Mouse (Mus musculus) CH12.LX (cell line): ENCODE data around the gene Anpep. TPM values are rescaled to one million over a fixed set of nuclear protein-coding genes. Genes with fewer than 3 reads are reported as not detected.

Source experiments
- DNase-seq: peaks from one replicate; pipeline ENCODE4 v3.0.0-alpha.2; 2013; ENCODE audit errors: extremely low read depth
- H3K27ac ChIP-seq: 2 replicates; pipeline ENCODE4 v1.5.1; 2012; ENCODE audit warnings: low read depth, mild to moderate bottlenecking, control low read depth, moderate library complexity; ENCODE audit not compliant: insufficient read depth
- H3K27me3 ChIP-seq: replicated peaks from 2 replicates; pipeline ENCODE3; 2012; ENCODE audit warnings: inconsistent platforms
- H3K36me3 ChIP-seq, 2 experiments: replicated peaks in 1 of 2; 2 replicates each; pipeline versions ENCODE3 to v1.6.1; 2012; ENCODE audit warnings: inconsistent platforms in 1 of 2, low read length in 1 of 2, mild to moderate bottlenecking in 1 of 2, mixed read lengths in 1 of 2, moderate library complexity in 1 of 2; ENCODE audit not compliant: control insufficient read depth in 1 of 2, insufficient read depth in 1 of 2
- H3K4me1 ChIP-seq, 2 experiments: 2 replicates each; pipeline ENCODE4 v1.6.1; 2012; ENCODE audit warnings: inconsistent platforms in 1 of 2, moderate library complexity in 1 of 2; ENCODE audit not compliant: insufficient read depth in 2 of 2, control insufficient read depth in 1 of 2
- H3K4me2 ChIP-seq: 2 replicates; pipeline ENCODE4 v1.6.1; 2012; ENCODE audit warnings: low read depth, mild to moderate bottlenecking, control low read depth; ENCODE audit not compliant: poor library complexity, insufficient read depth, severe bottlenecking
- H3K4me3 ChIP-seq, 3 experiments: fragments of 150-350 bp in 1 of 3; sonication (generic) in 1 of 3; replicated peaks in 1 of 3; 2 replicates each; pipeline versions ENCODE3 to v1.5.1; 2011 to 2012; ENCODE audit warnings: low read depth in 2 of 3, low read length in 2 of 3, mild to moderate bottlenecking in 2 of 3, moderate library complexity in 2 of 3, control low read depth in 1 of 3, improper control_type of control experiment in 1 of 3, inconsistent platforms in 1 of 3, mixed read lengths in 1 of 3; ENCODE audit not compliant: poor library complexity in 1 of 3
- H3K79me2 ChIP-seq: replicated peaks from 2 replicates; pipeline ENCODE4 v1.6.1; 2012; ENCODE audit warnings: mild to moderate bottlenecking, moderate library complexity; ENCODE audit not compliant: control insufficient read depth, poor library complexity, insufficient read depth, severe bottlenecking; ENCODE audit errors: extremely low read depth
- H3K9ac ChIP-seq: 2 replicates; pipeline ENCODE4 v1.6.1; 2012; ENCODE audit warnings: low read depth, mild to moderate bottlenecking, control low read depth, moderate library complexity; ENCODE audit not compliant: insufficient read depth
- H3K9me3 ChIP-seq: replicated peaks from 2 replicates; pipeline ENCODE3; 2012; ENCODE audit warnings: low read length, inconsistent platforms, mixed read lengths
- CHD1 ChIP-seq: IDR thresholded peaks from 2 replicates; pipeline ENCODE4 v1.6.1; 2012; ENCODE audit warnings: low read depth, low read length, improper control_type of control experiment, inconsistent platforms
- CHD2 ChIP-seq: IDR thresholded peaks from 2 replicates; pipeline ENCODE4 v1.6.1; 2011; ENCODE audit warnings: low read length, improper control_type of control experiment
- CTCF ChIP-seq, 2 experiments: IDR thresholded peaks in 1 of 2; conservative IDR thresholded peaks in 1 of 2; 2 replicates each; pipeline ENCODE4 v1.5.1; 2011 to 2012; ENCODE audit warnings: low read depth in 2 of 2, low read length in 2 of 2, improper control_type of control experiment in 1 of 2, inconsistent platforms in 1 of 2, mild to moderate bottlenecking in 1 of 2, moderate library complexity in 1 of 2
- E2F4 ChIP-seq: IDR thresholded peaks from 2 replicates; pipeline ENCODE4 v1.6.1; 2011; ENCODE audit warnings: low read depth, low read length, improper control_type of control experiment; ENCODE audit not compliant: insufficient replicate concordance
- ELF1 ChIP-seq: IDR thresholded peaks from 2 replicates; pipeline ENCODE4 v1.6.1; 2014; ENCODE audit warnings: low read depth, mild to moderate bottlenecking, inconsistent platforms, low read length, improper control_type of control experiment
- ETS1 ChIP-seq: conservative IDR thresholded peaks from 2 replicates; pipeline ENCODE4 v1.6.1; 2012; ENCODE audit warnings: low read depth, mild to moderate bottlenecking, inconsistent platforms, low read length, improper control_type of control experiment, moderate library complexity
- GABPA ChIP-seq: IDR thresholded peaks from 2 replicates; pipeline ENCODE4 v1.6.1; 2012; ENCODE audit warnings: low read depth, low read length, improper control_type of control experiment, inconsistent platforms; ENCODE audit not compliant: insufficient replicate concordance
- HCFC1 ChIP-seq: IDR thresholded peaks from 2 replicates; pipeline ENCODE4 v1.6.1; 2012; ENCODE audit warnings: low read depth, mild to moderate bottlenecking, inconsistent platforms, low read length, improper control_type of control experiment
- IRF4 ChIP-seq: IDR thresholded peaks from 2 replicates; pipeline ENCODE4 v1.6.1; 2014; ENCODE audit warnings: low read depth, mild to moderate bottlenecking, inconsistent platforms, low read length, improper control_type of control experiment
- JUN ChIP-seq: IDR thresholded peaks from 2 replicates; pipeline ENCODE4 v1.6.1; 2011; ENCODE audit warnings: low read depth, mild to moderate bottlenecking, low read length, improper control_type of control experiment, moderate library complexity; ENCODE audit not compliant: insufficient read depth
- JUND ChIP-seq: conservative IDR thresholded peaks from 2 replicates; pipeline ENCODE4 v1.6.1; 2011; ENCODE audit warnings: low read depth, low read length, improper control_type of control experiment
- KAT2A ChIP-seq: IDR thresholded peaks from 2 replicates; pipeline ENCODE4 v1.6.1; 2012; ENCODE audit warnings: low read length, improper control_type of control experiment, inconsistent platforms; ENCODE audit not compliant: insufficient replicate concordance
- MAX ChIP-seq: IDR thresholded peaks from 2 replicates; pipeline ENCODE4 v1.6.1; 2011; ENCODE audit warnings: low read length, improper control_type of control experiment
- MAZ ChIP-seq: IDR thresholded peaks from 2 replicates; pipeline ENCODE4 v1.6.1; 2012; ENCODE audit warnings: low read depth, mild to moderate bottlenecking, inconsistent platforms, low read length, improper control_type of control experiment, moderate library complexity
- MEF2A ChIP-seq: IDR thresholded peaks from 2 replicates; pipeline ENCODE4 v1.6.1; 2014; ENCODE audit warnings: low read depth, mild to moderate bottlenecking, inconsistent platforms, low read length, improper control_type of control experiment, borderline replicate concordance
- MXI1 ChIP-seq: IDR thresholded peaks from 2 replicates; pipeline ENCODE4 v1.6.1; 2011; ENCODE audit warnings: mild to moderate bottlenecking, low read depth, low read length, improper control_type of control experiment
- MYC ChIP-seq: IDR thresholded peaks from 2 replicates; pipeline ENCODE4 v1.6.1; 2011; ENCODE audit warnings: low read depth, mild to moderate bottlenecking, improper control_type of control experiment, low read length
- NELFE ChIP-seq: IDR thresholded peaks from 2 replicates; pipeline ENCODE4 v1.6.1; 2011; ENCODE audit warnings: low read depth, low read length, improper control_type of control experiment
- POLR2A ChIP-seq: IDR thresholded peaks from 2 replicates; pipeline ENCODE4 v1.6.1; 2011; ENCODE audit warnings: low read depth, mild to moderate bottlenecking, improper control_type of control experiment, low read length
- RAD21 ChIP-seq: IDR thresholded peaks from 2 replicates; pipeline ENCODE4 v1.6.1; 2011; ENCODE audit warnings: low read depth, mild to moderate bottlenecking, low read length, improper control_type of control experiment, moderate library complexity
- SIN3A ChIP-seq: IDR thresholded peaks from 2 replicates; pipeline ENCODE4 v1.6.1; 2012; ENCODE audit warnings: low read length, improper control_type of control experiment, inconsistent platforms
- SMC3 ChIP-seq: IDR thresholded peaks from 2 replicates; pipeline ENCODE4 v1.6.1; 2011; ENCODE audit warnings: low read depth, low read length, improper control_type of control experiment
- TCF12 ChIP-seq: IDR thresholded peaks from 2 replicates; pipeline ENCODE4 v1.6.1; 2014; ENCODE audit warnings: low read depth, mild to moderate bottlenecking, inconsistent platforms, low read length, improper control_type of control experiment
- UBTF ChIP-seq: IDR thresholded peaks from 2 replicates; pipeline ENCODE4 v1.6.1; 2012; ENCODE audit warnings: low read depth, mild to moderate bottlenecking, inconsistent platforms, low read length, improper control_type of control experiment, moderate library complexity
- USF1 ChIP-seq: IDR thresholded peaks from 2 replicates; pipeline ENCODE4 v1.6.1; 2014; ENCODE audit warnings: low read depth, mild to moderate bottlenecking, inconsistent platforms, low read length, improper control_type of control experiment
- ZC3H11A ChIP-seq: IDR thresholded peaks from 2 replicates; pipeline ENCODE4 v1.6.1; 2012; ENCODE audit warnings: low read depth, mild to moderate bottlenecking, inconsistent platforms, low read length, improper control_type of control experiment
- ZKSCAN1 ChIP-seq: IDR thresholded peaks from 2 replicates; pipeline ENCODE4 v1.6.1; 2012; ENCODE audit warnings: low read depth, inconsistent platforms, low read length, improper control_type of control experiment, borderline replicate concordance
- ZMIZ1 ChIP-seq: IDR thresholded peaks from 2 replicates; pipeline ENCODE4 v1.6.1; 2012; ENCODE audit warnings: low read depth, mild to moderate bottlenecking, inconsistent platforms, low read length, improper control_type of control experiment
- dilution Hi-C: fragments of 300-500 bp; cut with MboI; formaldehyde crosslinking; loops from 2 replicates; pipeline ENCODE4 v1.14.3; 2020; ENCODE audit warnings: low sequenced_read_pairs; ENCODE audit not compliant: extremely low pct_unique_long_range_greater_than_20kb, extremely low pct_ligation_motif_present
- in situ Hi-C: fragments of 300-500 bp; cut with MboI; formaldehyde crosslinking; loops from 3 replicates; pipeline ENCODE4 v1.14.3; 2019; ENCODE audit warnings: low sequenced_read_pairs, low pct_ligation_motif_present, low pct_unique_long_range_greater_than_20kb, mixed read lengths
- polyA plus RNA-seq: library from polyadenylated mRNA; unstranded; fragments of >175 nt; gene quantifications from 2 replicates; pipeline ENCODE4 v1.2.1, GENCODE M21; 2012; ENCODE audit warnings: low read depth; ENCODE audit not compliant: insufficient read length
- total RNA-seq, 2 experiments: library from RNA; depleted of rRNA; stranded (reverse); fragments of 300-350 nt in 1 of 2; fragments of >200 nt in 1 of 2; gene quantifications; 2 replicates each; pipeline ENCODE4 v1.2.3; 2012 to 2014

The Anpep gene
- total and polyA plus RNA-seq, 3 experiments: 0.25 to 0.60 TPM; not detected in 1

- Histone ChIP-seq H3K9ac (no peak overlapping the region), H3K9me3 (no peaks in the 10 kb centered on the region), H3K4me1 (no peaks in the 10 kb centered on the region), H3K4me2 (no peak overlapping the region), H3K27me3 (peaks cover 26% of the 10 kb centered on the region), H3K4me3 (no peak overlapping the region), H3K27ac (no peak overlapping the region), H3K79me2 (no peaks in the 10 kb centered on the region), H3K36me3 (no peaks in the 10 kb centered on the region)
- in situ Hi-C loops: no loop called here
- TF ChIP-seq MAX: no peak
- no peak for TF ChIP-seq E2F4
- TF ChIP-seq POLR2A: no peak
- no peak for TF ChIP-seq CTCF (conservative IDR thresholded peaks at IDR 0.05 in 1 of 2, IDR thresholded peaks at IDR 0.05 in 1 of 2; ENCODE audit: low read depth in 2 of 2, low read length in 2 of 2)
- no peak for TF ChIP-seq UBTF
- TF ChIP-seq MAZ: no peak
- TF ChIP-seq MYC: no peak
- no peak for TF ChIP-seq ZC3H11A
- TF ChIP-seq CHD1: no peak
- no peak for TF ChIP-seq SIN3A
- TF ChIP-seq ETS1: no peak
- TF ChIP-seq HCFC1: no peak
- no peak for TF ChIP-seq JUND
- no peak for TF ChIP-seq CHD2
- no peak for TF ChIP-seq ELF1
- no peak for TF ChIP-seq USF1
- no peak for TF ChIP-seq KAT2A
- no peak for TF ChIP-seq ZKSCAN1
- no peak for DNase-seq
- dilution Hi-C loops: no loop called here
Measured at GRCm38 (mm10) chr7:79837247-79837646, 23.6 kb downstream of the Anpep start.

- no peak overlapping the region for H3K4me3 ChIP-seq
- peaks cover 16% of the 10 kb centered on the region for H3K27me3 ChIP-seq
- H3K9ac ChIP-seq: no peak overlapping the region
- no peaks in the 10 kb centered on the region for H3K36me3 ChIP-seq
- no peak overlapping the region for H3K4me2 ChIP-seq
- TF ChIP-seq RAD21 (no peak), MYC (no peak), CTCF (conservative IDR thresholded peaks at IDR 0.05 in 1 of 2, IDR thresholded peaks at IDR 0.05 in 1 of 2; ENCODE audit: low read depth in 2 of 2, low read length in 2 of 2) (no peak), NELFE (no peak), ZMIZ1 (no peak), GABPA (no peak), E2F4 (no peak), SMC3 (no peak), CHD1 (no peak), JUN (no peak), TCF12 (no peak), ELF1 (no peak), MAX (no peak), ZC3H11A (no peak), MEF2A (no peak), IRF4 (no peak), MXI1 (no peak), POLR2A (no peak)
- in situ Hi-C loops: no loop called here
- DNase-seq: no peak
- H3K4me1 ChIP-seq: no peaks in the 10 kb centered on the region
- dilution Hi-C loops: no loop called here
- H3K79me2 ChIP-seq: no peaks in the 10 kb centered on the region
- no peak overlapping the region for H3K27ac ChIP-seq
- no peaks in the 10 kb centered on the region for H3K9me3 ChIP-seq
Measured at GRCm38 (mm10) chr7:79835196-79835595, 25.7 kb downstream of the Anpep start.
